ENCODE assay signal across 9 mouse cellular contexts in the genomic region with DNA sequence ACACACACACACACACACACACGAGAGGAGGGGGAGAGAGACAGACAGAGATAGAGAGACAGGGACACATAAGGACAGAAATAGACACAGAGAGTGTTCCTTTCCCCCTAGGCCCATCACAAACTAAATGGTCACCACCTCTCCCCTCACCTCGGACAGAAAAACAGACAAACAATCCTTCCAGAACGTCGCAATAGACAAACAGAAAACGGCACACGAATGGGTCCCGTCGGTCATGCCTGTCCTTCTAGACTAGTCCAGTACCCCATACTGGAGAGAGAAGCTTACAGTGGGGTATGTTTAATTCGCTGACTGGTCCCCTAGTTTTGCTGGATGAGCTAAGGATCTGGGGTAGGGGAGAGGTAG. TPM values are rescaled to one million over a fixed set of nuclear protein-coding genes. Genes with fewer than 3 reads are reported as not detected.
DNase-seq lines count a peak whose midpoint lies in the region; ATAC-seq lines count a peak whose summit lies in the region.
"Had no signal": no experiment of that assay in that cellular context is flagged by ENCODE, and none has a peak within 500 bp of the region (broad histone marks: within the 10 kb centered on the region; RNA-seq: fewer than 3 reads in every experiment).

No protein-coding gene starts in this region.

- H3K9ac ChIP-seq in heart, embryonic 11.5 days (ENCODE audit: low read depth, low read length): peak overlapping the region; percentile 71
- H3K9ac ChIP-seq in hindbrain, embryonic 12.5 days: peak overlapping the region; percentile 78
- peak overlapping the region; percentile 81 for H3K9ac ChIP-seq in midbrain, embryonic 12.5 days (replicated peaks)

- peak overlapping the region; percentile 97 for H3K4me2 ChIP-seq in heart, embryonic 11.5 days
- H3K4me2 ChIP-seq in hindbrain, embryonic 12.5 days (replicated peaks): peak overlapping the region; percentile 93
- H3K4me2 ChIP-seq in midbrain, embryonic 12.5 days (replicated peaks): peak overlapping the region; percentile 91

- H3K9me3 ChIP-seq in heart, embryonic 11.5 days (replicated peaks; ENCODE audit: control insufficient read depth, low read length): no peaks in the 10 kb centered on the region
- H3K9me3 ChIP-seq in hindbrain, embryonic 12.5 days (replicated peaks): no peaks in the 10 kb centered on the region
- H3K9me3 ChIP-seq in midbrain, embryonic 12.5 days: no peaks in the 10 kb centered on the region

- no peaks in the 10 kb centered on the region; the same call in 1 of the 2 replicates for H3K27me3 ChIP-seq in heart, embryonic 11.5 days (ENCODE audit: control insufficient read depth, insufficient read depth, low read length)
- H3K27me3 ChIP-seq in hindbrain, embryonic 12.5 days: peaks cover 4% of the 10 kb centered on the region
- peaks cover 17% of the 10 kb centered on the region for H3K27me3 ChIP-seq in midbrain, embryonic 12.5 days

- no peaks in the 10 kb centered on the region for H3K36me3 ChIP-seq in heart, embryonic 11.5 days (ENCODE audit: control insufficient read depth, insufficient read depth, low read length)
- H3K36me3 ChIP-seq in hindbrain, embryonic 12.5 days: no peaks in the 10 kb centered on the region
- no peaks in the 10 kb centered on the region for H3K36me3 ChIP-seq in midbrain, embryonic 12.5 days

- DNase-seq in heart, postnatal 4 days: no peak
- peak; percentile 75 for DNase-seq in Muller cell, postnatal 12 days (ENCODE audit: inconsistent ontology term)
- DNase-seq in layer of hippocampus, postnatal 36 days: no peak
- DNase-seq in urinary bladder, adult 18-20 months (ENCODE audit: low spot score in 2 of 2): no peak
- no peak for DNase-seq in cerebellum, adult 18-20 months
- DNase-seq: cerebellum, adult 8-10 months had no signal

- ATAC-seq in heart, embryonic 11.5 days (replicated peaks; ENCODE audit: insufficient number of reproducible peaks, low FRiP score, low TSS enrichment): no peak
- no peak for ATAC-seq in hindbrain, embryonic 12.5 days (ENCODE audit: low FRiP score)
- no peak for ATAC-seq in midbrain, embryonic 12.5 days (ENCODE audit: low FRiP score, low read depth)

- no peaks in the 10 kb centered on the region for H3K4me1 ChIP-seq in heart, embryonic 11.5 days (ENCODE audit: control insufficient read depth, insufficient read depth, low read length)
- H3K4me1 ChIP-seq in hindbrain, embryonic 12.5 days: peaks cover 37% of the 10 kb centered on the region
- H3K4me1 ChIP-seq in midbrain, embryonic 12.5 days: peaks cover 39% of the 10 kb centered on the region

- 1% methylated on average over 9 of the region's 9 CpGs for whole genome bisulfite sequencing in heart, embryonic 11.5 days (ENCODE audit: insufficient replicate concordance)
- WGBS in hindbrain, embryonic 12.5 days: 0% methylated on average over 9 of the region's 9 CpGs
- 0% methylated on average over 8 of the region's 9 CpGs for WGBS in midbrain, embryonic 12.5 days

- H3K27ac ChIP-seq in heart, embryonic 11.5 days (ENCODE audit: low read depth, low read length): 0 out of 2 replicates have a peak overlapping the region, but pooled peaks have one; percentile 16
- H3K27ac ChIP-seq in hindbrain, embryonic 12.5 days: peak overlapping the region; percentile 87
- peak overlapping the region; percentile 89 for H3K27ac ChIP-seq in midbrain, embryonic 12.5 days (replicated peaks)

- H3K4me3 ChIP-seq in heart, embryonic 11.5 days (ENCODE audit: low read depth, low read length): peak overlapping the region; percentile 64
- peak overlapping the region; percentile 53 for H3K4me3 ChIP-seq in hindbrain, embryonic 12.5 days
- peak overlapping the region; percentile 58 for H3K4me3 ChIP-seq in midbrain, embryonic 12.5 days

RNA-seq across cellular contexts. Expression of gene Epha4, which starts 0.9 kb away (rescaled TPM):
- 7.4 TPM in 2 replicates for polyA plus RNA-seq in heart, embryonic 11.5 days (2014; fragmentation: Nextera tagmentation; extraction: Ambion mirVana)
- total RNA-seq in heart, postnatal 4 days (2021): 10 to 100 TPM; 22.4 to 25.4 TPM
- 34.5 and 37.0 TPM in 2 replicates for polyA plus RNA-seq in hindbrain, embryonic 12.5 days (2016; fragmentation: Nextera tagmentation; extraction: Ambion mirVana)
- polyA plus RNA-seq in midbrain, embryonic 12.5 days (2016; fragmentation: Nextera tagmentation; extraction: Ambion mirVana): 32.9 and 39.4 TPM in 2 replicates
- 100 to 1,000 TPM; 298 to 325 TPM for total RNA-seq in layer of hippocampus, postnatal 36 days (2021)

Comparison
In these comparisons a context has a peak if more than half of its experiments do, and no peak if none do; other contexts are left out.
1. H3K27ac ChIP-seq: peak in every context shown above with its lines; median percentile 89 in midbrain, embryonic 12.5 days; 87 in hindbrain, embryonic 12.5 days; 16 in heart, embryonic 11.5 days.